Mouse (Mus musculus): ENCODE results near the gene 1700047I17Rik2.
"Not testable (repeated sequence)": the region's sequence is repeated elsewhere in the genome, so short reads cannot be mapped to it uniquely, and the experiment has no call there.

- not testable (repeated sequence) for TF ChIP-seq CTCF (IDR thresholded peaks at IDR 0.05; ENCODE audit: low read depth, low read length); POLR2A (IDR thresholded peaks at IDR 0.05; ENCODE audit: insufficient read depth, low read length); EP300 (IDR thresholded peaks at IDR 0.05; ENCODE audit: insufficient read depth, low read depth, low read length)
Observed at GRCm38 (mm10) chr12:55187686-55188085, 11.7 kb upstream of the 1700047I17Rik2 start.

All from ES-Bruce4 (cell line).